Mouse (Mus musculus) lung, embryonic 16.5 days (tissue): ENCODE results near the gene Efcab11. TPM values are rescaled to one million over a fixed set of nuclear protein-coding genes. Genes with fewer than 3 reads are reported as not detected.

Source experiments
- ATAC-seq: fragments of 200-750 bp; cut with Nextera tagmentation; 2 replicates; pipeline ENCODE4 v1.8.0; 2017; ENCODE audit warnings: low read depth, mild to moderate bottlenecking, moderate library complexity
- H3K27ac ChIP-seq: fragments of 300-500 bp; sonication (generic); 2 replicates; pipeline ENCODE4 v1.5.1; 2014; ENCODE audit warnings: mild to moderate bottlenecking, control low read depth, low read length
- H3K27me3 ChIP-seq: fragments of 300-500 bp; sonication (generic); 2 replicates; pipeline ENCODE4 v1.6.1; 2014; ENCODE audit warnings: low read depth, low read length, mixed read lengths; ENCODE audit not compliant: control insufficient read depth, insufficient read depth
- H3K36me3 ChIP-seq: fragments of 300-500 bp; sonication (generic); 2 replicates; pipeline ENCODE4 v1.6.1; 2014; ENCODE audit warnings: low read length; ENCODE audit not compliant: control insufficient read depth, insufficient read depth
- H3K4me1 ChIP-seq: fragments of 300-500 bp; sonication (generic); replicated peaks from 2 replicates; pipeline ENCODE4 v1.6.1; 2014; ENCODE audit warnings: low read length, mixed read lengths; ENCODE audit not compliant: control insufficient read depth, insufficient read depth
- H3K4me2 ChIP-seq: fragments of 300-500 bp; sonication (generic); 2 replicates; pipeline ENCODE4 v1.6.1; 2014; ENCODE audit warnings: low read depth, low read length, control low read depth
- H3K4me3 ChIP-seq: fragments of 300-500 bp; sonication (generic); 2 replicates; pipeline ENCODE4 v1.5.1; 2014; ENCODE audit warnings: mild to moderate bottlenecking, low read length, control low read depth
- H3K9ac ChIP-seq: fragments of 300-500 bp; sonication (generic); 2 replicates; pipeline ENCODE4 v1.6.1; 2014; ENCODE audit warnings: low read length, control low read depth
- H3K9me3 ChIP-seq: fragments of 300-500 bp; sonication (generic); 2 replicates; pipeline ENCODE4 v1.6.1; 2016; ENCODE audit warnings: low read length; ENCODE audit not compliant: control insufficient read depth
- WGBS: fragments of 180-500 bp; shearing (Covaris S2); extraction: QIAGEN DNeasy Blood & Tissue Kit; methylation state at CpG from one replicate; pipeline ENCODE4 v1.1.7; 2014; 5-methylcytosine and 5-hydroxymethylcytosine counted together
- polyA plus RNA-seq: library from polyadenylated mRNA; unstranded; fragments of >200 nt; fragmentation: Nextera tagmentation; extraction: Ambion mirVana; gene quantifications from 2 replicates; pipeline ENCODE4 v1.2.1, GENCODE M21; 2015

Gene Efcab11
- polyA plus RNA-seq, 1 experiment from 2014 or later = 19.4 TPM

DNA sequence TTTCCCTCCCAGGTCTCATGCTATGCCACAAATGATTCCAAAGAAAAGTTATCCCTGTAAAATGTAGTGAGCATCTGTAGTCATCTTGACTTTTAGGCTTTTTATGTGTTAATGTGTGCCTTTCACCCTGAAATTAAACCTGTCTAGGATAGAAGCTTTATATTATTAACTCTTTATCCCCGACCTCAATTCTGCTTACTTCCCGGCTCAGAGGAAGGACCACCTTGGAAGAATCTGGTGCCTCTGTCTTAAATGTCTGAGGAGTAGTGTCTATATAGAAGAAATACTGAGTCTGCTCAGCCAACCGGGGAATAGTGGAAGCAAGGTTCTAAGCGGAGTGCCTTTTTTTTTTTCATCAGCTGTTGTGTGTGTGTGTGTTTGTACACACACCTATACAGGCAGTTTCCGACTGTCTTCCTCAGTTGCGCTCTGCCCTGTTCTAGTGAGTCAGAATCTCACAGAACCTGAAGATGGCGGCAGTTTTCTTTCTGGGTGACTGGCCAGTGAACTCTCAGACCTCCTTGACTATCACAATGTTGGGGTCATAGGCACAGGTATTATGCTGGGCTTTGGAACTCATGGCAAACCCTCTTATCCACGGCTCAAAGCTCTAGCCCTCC, 1.2 kb upstream of the Efcab11 start:
- H3K4me3 ChIP-seq = peak overlapping the region; percentile 74
- no peak overlapping the region for H3K27ac ChIP-seq
- H3K9me3 ChIP-seq = no peaks in the 10 kb centered on the region
- peaks cover 17% of the 10 kb centered on the region for H3K4me1 ChIP-seq
- peak overlapping the region; percentile 71 for H3K4me2 ChIP-seq
- H3K9ac ChIP-seq = peak overlapping the region; percentile 73
- H3K27me3 ChIP-seq = no peaks in the 10 kb centered on the region
- H3K36me3 ChIP-seq = no peaks in the 10 kb centered on the region
- no peak for ATAC-seq
- WGBS = 31% methylated on average over 8 of the region's 8 CpGs

- H3K4me2 ChIP-seq = peak overlapping the region; percentile 71
- H3K9ac ChIP-seq = peak overlapping the region; percentile 73
- H3K27me3 ChIP-seq = no peaks in the 10 kb centered on the region
- H3K4me3 ChIP-seq = peak overlapping the region; percentile 74
- WGBS = under 1% methylated on average over 11 of the region's 11 CpGs
- H3K27ac ChIP-seq = peak overlapping the region; percentile 93
- ATAC-seq = peak; percentile 43
- peaks cover 17% of the 10 kb centered on the region for H3K4me1 ChIP-seq
- H3K9me3 ChIP-seq = no peaks in the 10 kb centered on the region
- H3K36me3 ChIP-seq = no peaks in the 10 kb centered on the region
These were observed 530 bp downstream of the Efcab11 start for GRCm38 (mm10) chr12:99883713-99884105.

- Histone ChIP-seq H3K9ac (peak overlapping the region; percentile 73), H3K4me1 (peaks cover 17% of the 10 kb centered on the region)
These were observed 1.1 kb downstream of the Efcab11 start for GRCm38 (mm10) chr12:99883000-99883712.

DNA sequence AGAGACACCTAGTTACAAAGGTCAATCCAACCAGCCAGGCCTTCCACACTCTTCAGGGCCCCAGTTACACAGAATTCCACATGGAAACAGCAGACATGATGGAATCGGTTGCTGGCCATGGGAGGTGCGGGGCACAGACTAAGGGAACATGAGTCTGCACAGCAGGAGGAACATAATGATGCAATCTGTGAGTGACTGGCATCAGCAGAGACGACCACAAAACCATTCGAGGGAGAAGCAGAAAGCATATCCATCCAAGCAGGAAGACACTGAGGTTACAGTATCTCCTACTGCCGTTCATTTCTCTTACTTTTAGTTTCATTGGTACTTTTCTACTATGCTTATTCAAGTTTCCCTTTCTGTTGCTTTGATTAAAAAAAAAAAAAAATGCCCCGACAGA, 9.6 kb downstream of the Efcab11 start:
- no peaks in the 10 kb centered on the region for H3K4me1 ChIP-seq
- H3K9me3 ChIP-seq = no peaks in the 10 kb centered on the region
- WGBS = 82% methylated on average over 6 of the region's 6 CpGs
- H3K36me3 ChIP-seq = no peaks in the 10 kb centered on the region
- ATAC-seq = no peak
- no peak overlapping the region for H3K4me3 ChIP-seq
- no peaks in the 10 kb centered on the region for H3K27me3 ChIP-seq
- no peak overlapping the region for H3K9ac ChIP-seq
- no peak overlapping the region for H3K4me2 ChIP-seq
- H3K27ac ChIP-seq = no peak overlapping the region

More at GRCm38 (mm10) chr12:99883000-99883712, 1.1 kb downstream of the Efcab11 start:
- under 1% methylated on average over 38 of the region's 38 CpGs for WGBS
- no peaks in the 10 kb centered on the region for H3K27me3 ChIP-seq
- no peaks in the 10 kb centered on the region for H3K9me3 ChIP-seq
- peak; percentile 95 for ATAC-seq
- no peaks in the 10 kb centered on the region for H3K36me3 ChIP-seq
- H3K27ac ChIP-seq = peak overlapping the region; percentile 93
- H3K4me2 ChIP-seq = peak overlapping the region; percentile 71
- H3K4me3 ChIP-seq = peak overlapping the region; percentile 74

DNA sequence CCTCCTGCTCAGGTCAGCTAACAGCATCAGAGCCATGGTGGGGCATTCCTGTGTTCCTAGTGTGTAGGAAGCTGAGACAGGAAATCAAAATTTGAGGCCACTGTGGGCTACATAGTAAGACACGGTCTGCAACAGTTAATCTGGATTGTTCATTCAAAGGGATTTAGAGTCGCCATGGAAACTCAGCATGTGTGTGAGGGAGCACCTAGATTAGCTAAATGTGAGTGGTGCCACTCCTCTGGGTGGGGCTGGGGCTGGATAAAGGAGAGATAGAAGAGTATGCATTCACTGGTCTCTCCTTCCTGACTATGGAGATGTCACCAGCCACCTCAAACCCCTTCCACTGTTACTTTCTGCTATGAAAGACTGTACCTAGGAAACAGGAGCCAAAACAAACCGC, 10.8 kb downstream of the Efcab11 start:
- no peak overlapping the region for H3K4me3 ChIP-seq
- H3K4me1 ChIP-seq = no peaks in the 10 kb centered on the region
- no peak overlapping the region for H3K9ac ChIP-seq
- H3K27ac ChIP-seq = no peak overlapping the region
- ATAC-seq = no peak
- no peak overlapping the region for H3K4me2 ChIP-seq
- 61% methylated on average over 3 of the region's 3 CpGs for WGBS
- H3K36me3 ChIP-seq = no peaks in the 10 kb centered on the region
- H3K27me3 ChIP-seq = no peaks in the 10 kb centered on the region
- no peaks in the 10 kb centered on the region for H3K9me3 ChIP-seq

DNA sequence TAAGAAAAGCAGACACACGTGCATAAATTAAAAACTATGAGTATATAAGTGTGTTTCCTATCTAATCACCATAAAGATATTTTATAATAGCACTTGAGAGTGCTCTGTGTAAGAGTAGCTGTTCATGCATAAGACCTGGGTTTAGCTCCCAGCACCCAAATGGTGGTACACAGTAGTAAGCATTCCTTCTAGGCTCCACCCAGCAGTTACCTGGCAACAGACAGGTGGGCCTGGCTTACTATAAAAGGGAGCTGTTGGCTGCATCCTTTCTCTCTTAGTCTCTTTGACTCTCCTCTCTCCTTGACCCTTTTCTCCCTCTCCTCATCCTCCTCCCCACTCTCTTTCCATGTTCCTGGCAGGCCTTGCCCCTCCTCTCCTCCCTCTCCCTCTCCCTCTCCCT, 15.4 kb downstream of the Efcab11 start:
- Histone ChIP-seq H3K36me3 (no peaks in the 10 kb centered on the region), H3K4me3 (no peak overlapping the region), H3K4me1 (no peaks in the 10 kb centered on the region), H3K27me3 (no peaks in the 10 kb centered on the region), H3K27ac (no peak overlapping the region), H3K9ac (no peak overlapping the region), H3K4me2 (no peak overlapping the region), H3K9me3 (no peaks in the 10 kb centered on the region)
- no peak for ATAC-seq
- 83% methylated on average over 1 of the region's 1 CpGs for WGBS

- Histone ChIP-seq H3K4me1 (no peaks in the 10 kb centered on the region), H3K4me2 (no peak overlapping the region), H3K9ac (no peak overlapping the region), H3K9me3 (no peaks in the 10 kb centered on the region), H3K27me3 (no peaks in the 10 kb centered on the region), H3K36me3 (no peaks in the 10 kb centered on the region), H3K4me3 (no peak overlapping the region), H3K27ac (no peak overlapping the region)
- ATAC-seq = no peak
These were observed 19.6 kb downstream of the Efcab11 start for GRCm38 (mm10) chr12:99864613-99865012.

GRCm38 (mm10) chr12:99860981-99861380, 23.3 kb downstream of the Efcab11 start:
- H3K9ac ChIP-seq = no peak overlapping the region
- H3K4me1 ChIP-seq = no peaks in the 10 kb centered on the region
- no peak overlapping the region for H3K4me3 ChIP-seq
- no peaks in the 10 kb centered on the region for H3K27me3 ChIP-seq
- ATAC-seq = no peak
- H3K36me3 ChIP-seq = no peaks in the 10 kb centered on the region
- H3K9me3 ChIP-seq = no peaks in the 10 kb centered on the region
- H3K4me2 ChIP-seq = no peak overlapping the region
- H3K27ac ChIP-seq = no peak overlapping the region
- 74% methylated on average over 4 of the region's 4 CpGs for WGBS

DNA sequence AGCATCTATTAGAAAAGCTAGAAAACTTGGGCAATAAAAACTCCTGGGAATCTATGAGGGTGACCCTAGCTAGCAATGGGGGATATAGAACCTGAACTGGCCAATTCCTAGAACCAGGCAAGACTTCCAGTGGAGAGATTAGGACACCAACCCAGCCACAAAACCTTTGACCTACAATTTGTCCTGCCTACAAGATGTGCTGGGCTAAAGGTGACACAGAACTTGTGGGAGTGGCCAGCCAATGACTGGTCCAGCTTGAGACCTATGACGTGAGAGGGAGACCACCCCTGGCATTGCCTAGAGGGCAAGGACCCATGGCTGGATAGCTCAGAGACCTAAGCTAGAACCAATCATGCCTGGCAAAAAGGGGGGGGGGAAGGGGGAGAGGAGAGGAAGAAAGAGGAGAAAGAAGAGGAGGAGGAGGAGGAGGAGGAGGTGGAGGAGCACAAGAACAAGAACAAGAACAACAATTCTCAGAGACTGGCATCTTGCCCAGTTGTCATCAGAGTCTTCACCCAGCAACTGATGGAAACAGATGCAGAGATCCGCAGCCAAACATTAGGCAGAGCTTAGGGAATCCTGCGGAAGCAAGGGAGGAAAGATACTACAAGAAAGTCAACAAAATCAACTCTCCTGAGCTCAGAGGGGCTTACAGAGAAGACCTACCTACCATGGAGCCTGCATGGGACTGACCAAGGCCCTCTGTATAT, 24.7 kb downstream of the Efcab11 start:
- H3K36me3 ChIP-seq = no peaks in the 10 kb centered on the region
- no peak for ATAC-seq
- 63% methylated on average over 3 of the region's 3 CpGs for WGBS
- H3K27ac ChIP-seq = no peak overlapping the region
- no peaks in the 10 kb centered on the region for H3K9me3 ChIP-seq
- no peaks in the 10 kb centered on the region for H3K4me1 ChIP-seq
- no peak overlapping the region for H3K4me2 ChIP-seq
- H3K27me3 ChIP-seq = no peaks in the 10 kb centered on the region
- H3K4me3 ChIP-seq = no peak overlapping the region
- H3K9ac ChIP-seq = no peak overlapping the region
